Mouse (Mus musculus) spleen, adult 18-20 months (tissue): ENCODE measurements around the gene 1700016H13Rik.

Experiments used
- DNase-seq, 2 experiments: peaks; one replicate each; pipeline ENCODE4 v3.0.0; 2022; ENCODE audit warnings: mixed read lengths in 2 of 2

The 1700016H13Rik gene

DNA sequence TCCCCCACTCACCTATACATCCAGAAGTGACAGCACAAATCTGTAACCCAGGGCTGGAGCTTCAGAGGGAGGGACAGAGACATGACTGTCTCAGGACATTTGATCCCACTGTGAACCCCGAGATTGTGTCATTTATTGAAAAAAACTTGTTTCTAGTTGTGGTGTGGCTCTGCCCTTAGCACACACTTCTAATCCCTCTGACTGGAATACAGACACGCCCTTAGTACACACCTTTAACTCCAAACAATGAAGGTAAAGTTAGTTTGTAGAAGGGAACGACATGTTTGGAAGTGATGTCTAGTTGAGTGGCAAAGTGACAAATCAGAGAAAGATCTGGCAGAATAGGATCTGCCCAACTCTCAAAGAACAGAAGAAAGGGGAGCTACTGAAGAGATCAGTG is 16.0 kb upstream of the 1700016H13Rik start:
- DNase-seq = no peak

DNA sequence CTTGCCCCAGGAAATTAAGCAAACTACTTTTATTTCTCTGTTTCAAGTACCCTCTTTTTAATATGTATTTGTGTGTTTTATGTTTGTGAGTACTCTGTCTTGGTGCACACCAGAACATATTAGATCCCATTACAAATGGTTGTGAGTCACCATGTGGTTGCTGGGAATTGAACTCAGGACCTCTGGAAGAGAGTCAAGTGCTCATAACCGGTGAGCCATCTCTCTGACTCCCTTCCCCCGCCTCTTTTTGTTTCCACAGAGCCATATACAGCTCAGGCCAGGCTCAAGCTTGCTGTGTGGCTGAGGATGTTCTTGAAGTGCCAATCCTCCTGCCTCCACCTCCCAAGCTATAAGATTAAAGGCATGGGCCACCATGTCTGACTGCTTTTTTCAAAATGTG is 10.1 kb upstream of the 1700016H13Rik start:
- DNase-seq = no peak

DNA sequence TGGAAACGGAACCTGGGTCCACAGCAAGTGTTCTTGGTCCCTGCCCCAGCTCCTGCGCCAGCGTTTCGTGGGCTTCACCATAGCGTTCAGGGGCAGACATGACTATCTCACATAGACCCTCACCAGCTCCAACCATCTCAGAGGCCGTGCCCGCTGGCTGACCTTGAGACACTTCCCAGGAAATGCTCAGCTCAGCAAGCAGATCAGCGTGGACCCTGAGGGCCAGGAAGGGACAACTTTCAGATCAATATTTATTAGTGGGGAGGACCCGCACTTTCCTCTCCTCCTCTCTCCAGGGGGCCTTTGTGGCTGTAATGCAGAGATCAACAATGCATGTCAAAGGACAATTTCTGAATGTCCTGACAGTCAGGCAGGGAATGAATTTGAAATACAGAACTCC is 9.1 kb upstream of the 1700016H13Rik start:
- no peak for DNase-seq

DNA sequence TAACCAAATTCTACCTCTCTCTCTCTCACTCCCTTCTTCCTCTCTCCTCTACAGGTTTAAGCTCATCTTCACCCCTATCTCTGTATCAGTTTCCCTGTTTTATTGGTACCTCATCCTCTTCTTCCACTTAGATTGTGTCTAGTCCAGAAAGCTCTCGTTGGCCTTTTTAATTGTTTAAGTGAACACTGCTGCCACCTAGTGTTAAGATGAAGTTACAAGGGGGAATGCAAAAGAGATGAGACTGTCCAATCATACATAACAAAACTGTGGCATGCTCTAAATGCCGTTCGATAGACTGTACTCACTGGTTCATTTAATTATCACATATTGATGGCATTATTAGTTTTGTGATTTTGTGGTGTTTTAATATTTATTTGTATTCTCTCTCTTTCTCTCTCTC is 3.8 kb upstream of the 1700016H13Rik start:
- no peak for DNase-seq

DNA sequence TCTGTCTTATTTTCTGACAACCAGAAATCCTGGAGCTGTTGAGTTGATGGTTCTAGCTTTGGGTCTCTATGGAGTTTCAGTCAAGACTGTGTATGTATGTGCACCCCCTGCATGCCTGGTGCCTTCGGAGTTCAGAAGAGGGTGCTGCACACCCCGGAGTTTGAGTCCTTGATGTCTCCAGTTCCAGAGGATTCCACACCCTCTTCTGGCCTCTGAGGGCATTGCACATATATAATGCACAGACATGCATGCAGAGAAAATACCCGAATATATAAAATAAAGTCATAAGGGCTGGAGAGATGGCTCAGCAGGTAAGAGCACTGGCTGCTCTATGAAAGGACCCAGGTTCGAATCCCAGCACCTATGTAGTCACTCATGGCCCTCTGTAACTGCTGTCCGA is 3.1 kb upstream of the 1700016H13Rik start:
- DNase-seq = no peak

DNA sequence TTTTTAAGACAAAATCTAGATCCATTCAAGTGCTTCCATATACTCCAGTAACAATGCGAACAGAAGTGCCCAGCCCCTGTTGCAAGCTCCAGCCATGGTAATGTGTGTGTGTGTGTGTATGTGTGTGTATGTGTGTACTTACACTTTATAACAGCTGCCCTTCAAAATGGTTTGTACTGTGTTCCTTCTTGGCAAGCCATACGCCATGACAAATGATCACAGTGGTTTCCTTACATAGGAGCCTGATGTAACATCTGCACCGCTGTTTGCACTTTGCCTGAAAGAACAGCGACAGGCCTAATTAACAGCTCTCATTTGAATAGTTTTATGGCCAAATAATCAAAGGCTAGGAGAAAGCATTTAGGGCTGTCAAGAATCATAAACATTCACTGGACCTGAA is 1.0 kb downstream of the 1700016H13Rik start:
- no peak for DNase-seq

DNA sequence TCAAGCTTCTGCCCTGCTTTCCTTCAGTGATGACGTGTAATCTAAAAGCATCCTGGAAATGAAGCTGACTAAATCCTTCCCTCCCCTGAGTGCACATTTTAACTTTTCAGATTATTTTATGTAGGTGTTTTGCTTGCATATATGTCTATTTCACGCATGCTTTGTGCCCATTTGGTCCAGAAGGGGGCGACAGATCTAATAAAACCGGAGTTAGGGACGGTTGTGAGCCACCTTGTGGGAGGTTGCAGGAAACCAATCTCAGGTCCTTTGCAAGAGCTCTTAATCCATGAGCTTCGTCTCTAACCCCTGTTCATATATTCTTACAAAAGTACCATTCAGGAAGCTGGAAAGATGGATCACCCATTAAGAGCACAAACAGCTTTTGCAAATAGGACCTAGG is 1.6 kb downstream of the 1700016H13Rik start:
- DNase-seq = peak in 1 of 2 experiments; percentile 30

DNA sequence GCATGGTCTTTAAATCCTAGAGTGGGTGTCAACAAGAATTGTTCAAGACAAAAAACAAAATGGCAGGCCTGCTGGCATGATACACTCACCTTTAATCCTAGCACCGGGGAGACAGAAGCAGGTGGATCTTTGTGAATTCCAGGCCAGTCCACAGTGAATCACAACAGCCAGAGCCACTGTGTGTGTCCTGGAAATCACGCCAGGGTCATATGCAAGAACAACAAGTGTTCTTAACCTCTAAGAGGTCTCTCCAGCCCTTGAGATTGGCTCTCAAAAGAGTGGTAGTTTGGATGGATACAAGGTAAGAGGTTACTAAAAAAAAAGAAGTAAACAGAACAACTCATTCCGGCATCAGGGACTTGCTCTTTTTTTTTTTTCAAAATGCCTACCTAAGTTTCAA is 8.5 kb downstream of the 1700016H13Rik start:
- DNase-seq = no peak

DNA sequence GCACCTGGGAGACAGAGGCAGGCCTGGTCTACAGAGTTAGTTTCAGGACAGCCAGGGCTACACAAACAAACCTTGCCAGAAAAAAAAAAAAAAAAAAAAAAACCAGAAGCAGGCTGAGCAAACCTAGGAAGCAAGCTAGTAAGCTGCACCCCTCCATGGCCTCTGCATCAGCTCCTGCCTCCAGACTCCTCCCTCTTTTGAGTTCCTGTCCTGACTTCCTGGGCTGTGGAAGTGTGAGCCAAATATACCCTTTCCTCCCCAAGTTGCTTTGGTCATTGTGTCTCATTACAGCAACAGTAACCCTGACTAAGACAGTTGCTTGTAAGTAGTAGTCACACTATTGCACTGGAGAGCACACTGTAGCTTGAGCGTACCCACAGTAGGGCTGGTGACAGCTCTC is 11.6 kb downstream of the 1700016H13Rik start:
- no peak for DNase-seq

DNA sequence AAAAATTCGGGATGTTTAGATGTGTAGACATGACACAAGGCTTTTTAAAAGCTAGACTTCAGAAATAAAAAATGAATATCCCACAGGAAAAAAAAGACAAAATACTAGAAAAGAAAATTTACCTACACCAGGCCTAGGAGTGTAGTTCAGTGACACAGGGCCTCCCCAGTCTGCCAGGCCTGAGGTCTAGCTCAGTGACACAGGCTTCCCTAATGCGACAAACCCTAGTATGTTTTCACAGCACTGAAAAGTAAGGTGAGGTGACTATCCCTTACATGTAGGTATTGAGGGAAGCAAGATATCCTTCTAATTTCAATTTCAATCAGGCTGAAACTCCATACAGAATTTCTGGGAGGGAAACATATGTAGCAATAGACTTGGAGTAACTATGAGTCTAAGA is 18.6 kb downstream of the 1700016H13Rik start:
- DNase-seq = no peak

DNA sequence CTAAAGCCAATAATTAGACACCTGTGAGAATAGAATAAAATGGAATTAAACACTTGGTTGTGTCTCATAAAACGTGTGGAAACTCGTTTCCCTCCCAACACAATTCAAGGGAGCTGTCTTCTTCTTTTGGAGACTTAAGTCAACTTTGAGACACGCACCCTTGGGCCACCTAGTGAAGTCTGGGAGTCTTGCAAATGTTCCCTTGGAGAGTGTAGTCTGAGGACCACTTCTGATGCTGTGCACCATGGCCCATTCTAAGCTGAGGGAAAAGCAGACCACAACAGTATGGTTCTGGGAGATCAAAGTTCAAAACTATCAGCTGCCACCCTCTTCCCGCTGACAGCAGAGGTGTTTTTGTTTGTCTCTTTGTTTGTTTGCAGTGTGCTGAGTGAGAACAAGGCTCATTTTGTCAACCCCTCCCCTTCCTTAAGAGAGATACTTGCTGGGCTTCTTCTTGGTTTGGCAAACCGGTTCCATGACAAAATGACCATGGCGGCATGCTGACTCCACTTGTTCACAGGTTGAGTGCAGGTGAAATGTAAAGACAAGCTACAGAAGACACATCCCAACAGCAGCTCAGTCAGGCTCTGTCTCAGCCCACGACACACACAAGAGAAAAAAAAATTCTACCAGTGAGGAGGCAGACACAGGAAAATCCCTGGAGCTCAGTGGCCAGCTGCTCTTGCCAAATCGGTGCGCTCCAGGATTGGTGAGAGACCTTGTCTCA is 25.8 kb downstream of the 1700016H13Rik start:
- no peak for DNase-seq

DNA sequence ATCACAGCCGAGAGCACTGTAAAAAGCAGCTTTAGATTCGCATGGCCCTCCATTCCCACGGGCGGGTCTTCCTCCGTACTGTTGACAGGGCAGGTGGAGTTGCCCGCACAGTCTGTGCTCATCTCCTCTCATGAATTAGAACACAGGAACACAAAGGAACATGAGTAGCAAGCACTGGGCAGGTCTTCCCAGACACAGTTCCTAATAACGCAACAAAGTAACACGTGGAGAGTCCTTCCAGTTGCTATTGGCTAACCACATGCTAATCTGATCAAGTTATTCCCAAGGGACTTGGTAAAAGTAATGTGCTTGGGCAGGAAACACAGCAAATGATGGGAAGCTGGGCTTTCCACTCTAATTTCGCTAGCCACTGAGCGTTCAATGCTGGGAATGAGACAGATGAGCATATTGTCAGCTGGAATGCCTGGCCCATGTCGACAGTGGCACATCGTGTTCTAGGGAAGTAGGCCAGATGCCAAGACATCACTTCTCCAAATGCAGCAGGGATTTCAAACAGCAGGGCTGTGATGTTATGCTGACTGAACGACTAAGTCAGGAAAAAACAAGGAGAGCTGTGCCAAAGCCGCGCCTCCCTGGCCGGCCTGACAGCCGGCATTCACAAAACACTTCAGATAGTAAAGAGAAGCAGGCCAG is 26.6 kb downstream of the 1700016H13Rik start, which contains the start of gene Slc10a6:
Gene Slc10a6, minus strand, starts transcription at position 293 of the 654 bp plus-strand sequence.
- DNase-seq = peak in 1 of 2 experiments; percentile 10

DNA sequence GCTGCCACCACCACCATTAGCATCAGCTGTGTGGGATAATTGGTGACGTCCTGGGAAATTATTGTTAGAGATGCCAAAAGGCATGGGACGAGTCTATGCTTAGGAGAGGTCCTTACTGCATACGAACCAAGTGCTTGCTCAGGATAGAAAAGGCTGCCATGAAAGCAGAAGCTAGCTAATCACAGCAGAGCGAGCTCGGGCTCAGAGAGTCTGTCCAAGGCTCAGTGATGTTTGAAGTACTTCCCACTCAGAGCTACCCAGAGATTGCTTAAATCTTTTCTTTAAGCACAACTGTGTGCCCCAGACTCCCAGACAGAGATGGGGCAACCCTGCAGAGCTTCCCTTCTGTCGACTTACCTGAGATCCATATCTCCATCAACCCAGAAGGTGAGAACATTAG is 27.3 kb downstream of the 1700016H13Rik start:
- DNase-seq = no peak

DNA sequence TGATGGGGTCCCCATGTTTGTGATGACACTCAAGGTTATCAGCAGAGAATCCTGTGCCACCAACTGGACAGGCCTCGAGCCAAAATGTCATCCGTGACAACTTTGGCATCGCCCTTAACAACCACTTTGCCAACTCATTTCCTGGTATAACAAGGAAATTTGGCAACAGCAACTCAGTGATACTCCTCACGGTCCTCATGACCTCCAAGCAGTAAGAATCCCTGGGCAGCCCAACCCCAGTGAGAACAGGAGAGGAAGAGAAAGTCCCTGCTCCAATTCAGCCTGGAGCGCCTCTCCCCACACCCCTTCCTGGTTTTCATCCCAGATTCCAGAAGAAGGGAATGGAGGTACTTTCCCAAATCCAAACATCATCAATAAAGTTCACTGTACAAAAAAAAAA is 31.0 kb downstream of the 1700016H13Rik start:
- DNase-seq = no peak

DNA sequence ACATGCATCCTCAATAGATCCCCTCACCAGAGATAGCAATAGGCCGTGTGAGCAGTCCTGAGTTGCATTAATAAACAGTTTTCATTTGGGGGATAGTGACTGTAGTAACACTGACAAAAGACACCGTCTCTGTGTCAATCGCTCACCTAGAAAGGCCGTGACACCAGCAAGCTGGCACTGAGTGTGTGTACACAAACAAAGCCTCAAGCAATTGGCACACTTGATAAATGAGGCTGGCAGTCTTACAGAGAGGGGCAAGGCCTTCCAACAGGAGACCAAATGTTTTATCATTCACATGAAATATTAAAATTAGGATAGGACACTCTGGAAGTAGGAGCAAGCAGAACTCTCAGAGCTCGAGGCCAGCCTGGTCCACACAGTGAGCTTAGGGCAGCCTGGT is 33.5 kb downstream of the 1700016H13Rik start:
- no peak for DNase-seq

DNA sequence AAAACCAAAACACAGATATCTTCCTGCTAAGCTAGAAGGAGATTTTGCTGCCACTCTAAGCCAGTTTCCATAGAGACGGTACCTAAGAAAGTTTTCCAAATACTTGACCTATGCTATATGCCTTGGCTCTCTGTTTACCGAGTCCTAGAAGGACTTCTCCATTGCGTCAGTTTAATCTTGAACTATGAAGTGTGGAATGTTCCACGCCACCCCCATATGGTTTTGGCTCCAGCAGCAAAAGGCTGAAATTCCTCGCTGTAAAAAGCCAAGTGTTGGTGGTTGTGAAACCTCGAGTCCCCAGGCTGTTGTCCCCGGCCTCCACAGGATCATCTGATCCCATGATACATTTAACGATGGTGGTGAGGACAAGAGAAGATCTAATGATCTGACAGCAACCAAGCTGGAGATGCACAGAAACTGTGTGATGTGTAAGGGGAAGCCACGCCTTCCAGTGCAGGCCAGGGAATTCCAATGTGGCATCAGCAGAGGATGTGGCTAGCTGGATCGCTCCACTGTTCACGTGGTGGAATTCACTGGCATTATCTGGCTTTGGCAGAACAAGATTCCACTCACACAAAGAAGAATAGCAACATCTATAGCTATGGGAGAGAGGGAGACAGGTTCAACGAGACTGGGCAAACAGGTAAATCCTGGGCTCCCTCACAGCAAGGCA is 35.4 kb downstream of the 1700016H13Rik start:
- no peak for DNase-seq

DNA sequence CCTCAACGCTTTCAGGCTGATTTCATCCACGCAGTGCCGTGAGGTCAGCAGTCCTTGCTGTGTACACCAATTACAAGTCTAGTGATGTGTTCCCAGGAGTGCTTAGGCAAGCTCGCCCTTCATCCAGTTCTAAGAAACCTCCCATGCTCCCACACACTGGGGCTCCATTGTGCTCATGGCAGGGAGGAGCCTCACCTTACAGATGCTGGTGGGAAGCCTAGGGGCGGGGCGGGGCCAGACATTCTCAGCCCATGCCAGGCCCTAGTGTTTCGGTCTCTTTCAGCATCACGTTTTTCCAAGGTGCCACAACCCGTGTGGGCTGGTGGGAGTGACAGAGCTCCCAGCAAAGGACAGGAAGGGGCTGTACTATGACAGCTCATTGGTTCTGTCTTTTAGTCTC is 38.6 kb downstream of the 1700016H13Rik start:
- no peak for DNase-seq

DNA sequence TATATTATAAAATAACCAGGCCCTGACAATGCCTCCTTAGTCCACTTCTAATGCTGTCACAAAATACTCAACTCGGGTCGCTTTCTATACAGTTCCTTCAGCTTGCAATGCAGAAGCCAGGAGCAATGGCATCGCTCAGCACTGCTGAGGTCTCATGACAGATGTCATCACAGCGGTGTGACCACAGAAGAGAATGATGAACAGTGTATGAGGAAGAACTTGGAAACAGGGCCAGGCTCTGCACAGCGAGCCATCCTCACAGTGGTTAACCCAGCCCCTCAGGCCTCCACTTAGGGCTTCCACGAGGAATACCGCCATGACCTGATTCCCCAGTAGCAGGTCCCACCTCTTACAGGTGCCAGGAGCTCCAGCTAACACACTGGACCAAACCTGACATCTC is 41.5 kb downstream of the 1700016H13Rik start:
- DNase-seq = no peak

DNA sequence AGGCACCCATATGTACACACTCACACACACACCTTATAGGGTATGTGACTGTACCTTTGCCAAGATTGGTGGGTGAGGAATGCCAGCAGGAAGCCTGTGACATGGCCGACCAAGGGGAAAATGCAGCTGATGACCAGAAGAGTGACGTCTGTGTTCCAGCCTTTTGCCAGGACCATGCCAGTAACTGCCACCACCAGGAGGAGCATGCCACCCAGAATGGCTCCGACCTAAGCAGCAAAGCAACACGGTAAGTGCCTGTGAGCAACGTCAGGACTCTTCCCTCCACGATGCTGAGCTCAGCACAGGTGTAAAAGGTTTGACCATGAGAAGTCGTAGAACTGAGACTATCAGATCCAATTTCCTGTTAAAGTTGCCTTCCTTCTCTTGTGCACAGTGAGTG is 43.5 kb downstream of the 1700016H13Rik start:
- no peak for DNase-seq

DNA sequence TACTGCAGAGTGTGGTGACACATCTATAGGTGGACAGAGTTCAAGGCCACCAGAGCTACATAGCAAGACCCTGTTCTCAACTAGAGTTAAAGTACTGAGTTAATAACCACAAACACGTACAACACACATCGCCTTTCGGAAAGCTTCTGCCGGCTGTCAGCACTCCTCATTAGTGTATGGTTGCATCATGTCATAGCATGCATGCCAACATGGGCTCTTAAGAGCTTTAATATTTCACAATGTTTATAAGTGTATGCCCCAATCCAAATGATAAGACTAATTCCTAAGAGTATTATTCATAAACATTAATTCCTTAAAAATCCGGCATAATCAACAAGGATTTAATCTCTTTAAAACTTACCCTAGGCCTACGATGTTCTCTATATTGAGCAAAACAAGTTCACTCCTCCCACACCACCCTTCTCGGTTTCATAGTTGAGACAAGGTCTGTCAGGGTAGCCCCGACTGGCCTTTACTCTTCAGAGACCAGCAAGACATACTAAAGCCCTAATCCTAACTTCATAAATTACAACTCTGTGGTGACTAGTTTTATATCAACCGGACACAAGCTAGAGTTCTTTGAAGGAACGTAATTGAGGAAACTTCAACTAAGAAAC is 44.8 kb downstream of the 1700016H13Rik start:
- DNase-seq = no peak

DNA sequence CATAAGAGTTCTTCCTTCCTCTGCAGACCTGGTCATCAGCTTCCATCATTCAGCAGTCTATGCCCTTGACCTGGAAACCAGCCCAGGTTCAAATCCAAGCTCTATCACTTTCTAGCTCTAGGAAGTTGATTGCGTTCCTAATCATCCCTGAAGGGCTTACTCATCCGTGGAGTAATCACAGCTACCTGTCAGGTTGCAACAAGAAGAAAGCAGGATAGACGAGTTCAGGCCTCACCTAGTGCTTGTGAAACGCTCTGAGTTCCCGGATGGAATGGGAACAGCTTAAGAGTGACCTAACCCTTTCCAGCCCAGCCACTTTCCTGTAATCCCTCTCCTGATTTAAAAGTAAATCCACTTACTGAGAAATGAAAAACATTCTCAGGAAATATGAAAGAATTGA is 45.7 kb downstream of the 1700016H13Rik start:
- no peak for DNase-seq

DNA sequence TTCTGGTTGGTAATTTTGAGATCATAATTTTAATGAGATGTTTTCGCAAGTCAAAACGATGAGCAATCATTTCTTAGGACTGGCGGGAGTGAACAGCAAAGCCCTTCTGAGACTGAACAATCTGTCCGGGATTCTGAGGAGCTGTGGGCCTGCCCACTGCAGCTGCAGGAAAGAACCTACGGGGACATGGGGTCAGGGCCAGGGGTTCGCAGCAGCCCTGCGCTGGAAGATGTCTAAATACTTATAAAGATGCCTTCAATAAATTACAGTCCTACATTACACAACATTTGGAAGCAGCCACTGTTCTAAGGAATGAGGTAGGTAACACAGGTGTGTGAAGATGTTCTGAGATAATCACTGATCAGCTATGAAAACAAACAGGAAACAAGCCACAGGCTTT is 50.1 kb downstream of the 1700016H13Rik start:
- DNase-seq = no peak

DNA sequence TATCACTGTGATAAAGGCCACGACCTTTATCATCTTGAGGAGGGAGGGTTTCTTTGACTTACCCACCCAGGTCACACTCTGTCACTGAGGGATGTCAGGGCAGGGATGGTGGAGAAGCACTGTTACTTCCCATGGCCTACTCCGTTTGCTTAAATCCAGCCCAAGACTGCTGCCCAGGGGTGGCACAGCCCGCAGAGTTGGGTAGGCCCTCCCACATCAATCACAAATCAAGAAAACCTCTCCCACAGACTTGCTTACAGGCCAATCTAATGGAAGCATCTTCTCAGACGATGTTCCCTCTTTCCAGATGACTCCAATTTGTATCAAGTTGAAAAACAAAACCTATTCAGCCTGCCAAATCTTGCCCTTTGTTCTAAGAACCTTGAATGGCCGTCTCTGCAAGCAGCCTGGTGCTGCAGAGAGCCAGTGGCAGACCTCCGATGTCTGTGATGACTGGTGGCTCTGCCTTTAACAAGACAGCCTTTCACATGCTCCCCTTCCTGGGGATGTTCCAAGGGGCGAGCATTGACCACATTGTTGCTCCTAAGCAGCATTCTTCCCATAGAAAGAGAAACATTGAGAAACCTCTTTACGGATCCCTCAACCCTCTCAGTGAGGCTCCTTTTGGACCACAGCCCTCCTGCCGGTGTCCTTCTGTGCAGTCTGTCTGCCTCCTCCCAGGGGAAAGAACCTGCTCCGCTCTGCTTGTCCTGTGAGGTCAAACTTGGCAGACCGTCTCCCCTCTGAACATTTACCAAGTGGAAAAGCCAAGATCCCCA is 52.5 kb downstream of the 1700016H13Rik start:
- DNase-seq = no peak
